ENCODE assay signal across 18 mouse cellular contexts in the genomic region with DNA sequence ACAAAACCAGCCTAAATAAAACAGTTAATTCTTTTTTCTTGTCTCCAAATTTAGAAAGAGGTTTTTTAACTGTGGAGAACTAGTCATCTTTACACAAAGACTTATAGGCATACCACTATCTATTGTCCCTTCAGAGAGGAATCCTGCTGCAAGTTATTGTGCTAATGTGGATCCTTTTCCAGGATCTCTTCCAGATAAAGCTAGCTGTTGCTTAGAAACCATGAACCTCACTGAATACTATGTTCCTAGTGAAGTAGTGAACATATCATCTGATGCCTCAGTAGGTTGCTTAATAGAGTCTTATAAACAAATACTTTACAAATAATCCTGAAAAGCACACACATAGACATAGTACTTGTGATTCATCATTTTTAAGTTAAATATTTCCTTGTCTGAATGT.
"Had no signal": no experiment of that assay in that cellular context is flagged by ENCODE, and none has a peak within 500 bp of the region (broad histone marks: within the 10 kb centered on the region; RNA-seq: fewer than 3 reads in every experiment).

No protein-coding gene starts in this region.

- H3K36me3 ChIP-seq: midbrain, embryonic 10.5 days; midbrain, embryonic 12.5 days; neural tube, embryonic 13.5 days; neural tube, embryonic 15.5 days had no signal

- H3K4me2 ChIP-seq: lung, embryonic 14.5 days; midbrain, embryonic 12.5 days; neural tube, embryonic 13.5 days; neural tube, embryonic 15.5 days had no signal

- H3K4me1 ChIP-seq: midbrain, embryonic 10.5 days; midbrain, embryonic 12.5 days; neural tube, embryonic 13.5 days; neural tube, embryonic 15.5 days had no signal

- H3K9ac ChIP-seq: lung, embryonic 14.5 days; midbrain, embryonic 12.5 days; neural tube, embryonic 13.5 days; neural tube, embryonic 15.5 days had no signal

- H3K27me3 ChIP-seq: midbrain, embryonic 12.5 days; neural tube, embryonic 13.5 days; neural tube, embryonic 15.5 days had no signal

- H3K9me3 ChIP-seq: midbrain, embryonic 10.5 days; midbrain, embryonic 12.5 days; neural tube, embryonic 13.5 days; neural tube, embryonic 15.5 days had no signal

- H3K4me3 ChIP-seq: midbrain, embryonic 10.5 days; midbrain, embryonic 12.5 days; myocyte; neural tube, embryonic 13.5 days; neural tube, embryonic 15.5 days had no signal

- DNase-seq: lung, adult 18-20 months; lung, embryonic 14.5 days; lung, postnatal 10 days; lung, postnatal 4 days; midbrain, embryonic 14.5 days; retina, postnatal 1 day; right cerebral cortex, adult 18-20 months; right cerebral cortex, postnatal 25 days; right cerebral cortex, postnatal 4 days; spleen, adult 18-20 months; thymus, adult 2 months; thymus, postnatal 36 days had no signal

- H3K27ac ChIP-seq: midbrain, embryonic 10.5 days; midbrain, embryonic 12.5 days; neural tube, embryonic 13.5 days; neural tube, embryonic 15.5 days had no signal

- ATAC-seq: midbrain, embryonic 16.5 days had no signal
